Mouse (Mus musculus): ENCODE data around the gene Wiz. TPM values are rescaled to one million over a fixed set of nuclear protein-coding genes. Genes with fewer than 3 reads are reported as not detected.

The Wiz gene
- polyA plus RNA-seq, 1 experiment from 2014 or later: 5.8 TPM

GRCm38 (mm10) chr17:32378786-32379185, 10.5 kb downstream of the Wiz start:
- no peak overlapping the region for H3K4me2 ChIP-seq
- H3K36me3 ChIP-seq: peaks cover 27% of the 10 kb centered on the region
- DNase-seq: no peak
- no peaks in the 10 kb centered on the region for H3K27me3 ChIP-seq
- no peak overlapping the region for H3K9ac ChIP-seq
- no peak overlapping the region for H3K4me3 ChIP-seq (replicated peaks)
- ATAC-seq (ENCODE audit: low read depth): no peak
- peaks cover 20% of the 10 kb centered on the region for H3K4me1 ChIP-seq (replicated peaks)
- no peak overlapping the region for H3K27ac ChIP-seq
- 66% methylated on average over 2 of the region's 2 CpGs for WGBS (ENCODE audit: insufficient replicate concordance)
- H3K9me3 ChIP-seq (replicated peaks): no peaks in the 10 kb centered on the region

GRCm38 (mm10) chr17:32377137-32377536, 12.1 kb downstream of the Wiz start:
- H3K4me1 ChIP-seq (replicated peaks): peaks cover 20% of the 10 kb centered on the region
- DNase-seq (no peak), ATAC-seq (ENCODE audit: low read depth) (peak; percentile 83)
- peak overlapping the region; percentile 39; the same call in 1 of the 2 replicates for H3K9ac ChIP-seq
- H3K4me3 ChIP-seq (replicated peaks): no peak overlapping the region
- H3K27me3 ChIP-seq: no peaks in the 10 kb centered on the region
- WGBS (ENCODE audit: insufficient replicate concordance): 56% methylated on average over 9 of the region's 9 CpGs
- H3K27ac ChIP-seq: peak overlapping the region; percentile 50; the same call in 1 of the 2 replicates
- H3K4me2 ChIP-seq: peak overlapping the region; percentile 33
- H3K9me3 ChIP-seq (replicated peaks): no peaks in the 10 kb centered on the region
- H3K36me3 ChIP-seq: peaks cover 23% of the 10 kb centered on the region

- no peak overlapping the region for H3K4me3 ChIP-seq (replicated peaks)
- WGBS (ENCODE audit: insufficient replicate concordance): 82% methylated on average over 15 of the region's 15 CpGs
- peak overlapping the region; percentile 50; the same call in 1 of the 2 replicates for H3K27ac ChIP-seq
- DNase-seq (no peak), ATAC-seq (ENCODE audit: low read depth) (no peak)
- peaks cover 20% of the 10 kb centered on the region for H3K4me1 ChIP-seq (replicated peaks)
- H3K9me3 ChIP-seq (replicated peaks): no peaks in the 10 kb centered on the region
- peak overlapping the region; percentile 39; the same call in 1 of the 2 replicates for H3K9ac ChIP-seq
- H3K4me2 ChIP-seq: peak overlapping the region; percentile 33; the same call in 1 of the 2 replicates
- peaks cover 23% of the 10 kb centered on the region for H3K36me3 ChIP-seq
- no peaks in the 10 kb centered on the region for H3K27me3 ChIP-seq
These were observed 12.8 kb downstream of the Wiz start for GRCm38 (mm10) chr17:32376475-32376874.

DNA sequence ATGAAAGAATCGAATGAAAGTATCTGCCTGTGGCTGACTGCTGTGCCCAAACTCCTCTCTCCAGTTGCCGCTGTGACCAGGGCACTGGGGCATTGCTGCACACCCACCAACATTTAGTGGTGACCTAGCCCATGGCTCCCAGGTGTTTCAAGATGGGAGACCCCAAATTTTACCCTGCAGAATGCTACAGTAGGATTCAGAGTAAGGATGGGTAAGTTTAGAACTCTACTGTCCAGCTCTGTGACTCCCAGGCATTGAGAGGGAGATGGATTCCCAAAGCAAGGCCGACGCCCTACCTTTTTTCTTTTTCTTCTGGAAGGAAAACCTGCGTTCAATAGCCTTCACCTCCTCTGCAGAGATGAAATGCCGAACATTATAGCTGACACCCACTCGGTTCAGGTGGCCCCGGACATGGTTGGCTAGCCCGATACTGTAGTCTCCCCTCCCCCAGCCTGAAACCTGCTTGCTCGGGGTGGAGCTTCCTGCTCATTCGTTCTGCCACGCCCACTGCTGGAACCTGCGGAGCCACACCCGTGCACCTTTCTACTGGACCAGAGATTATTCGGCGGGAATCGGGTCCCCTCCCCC, 20.2 kb downstream of the Wiz start:
- DNase-seq (no peak), ATAC-seq (ENCODE audit: low read depth) (peak; percentile 59)
- WGBS (ENCODE audit: insufficient replicate concordance): 15% methylated on average over 12 of the region's 17 CpGs
- no peaks in the 10 kb centered on the region for H3K27me3 ChIP-seq
- H3K4me2 ChIP-seq: peak overlapping the region; percentile 73
- peak overlapping the region; percentile 61 for H3K4me3 ChIP-seq (replicated peaks)
- no peaks in the 10 kb centered on the region for H3K9me3 ChIP-seq (replicated peaks)
- 0 out of 2 replicates have a peak, but pooled peaks cover 11% of the 10 kb centered on the region for H3K36me3 ChIP-seq
- peaks cover 48% of the 10 kb centered on the region for H3K4me1 ChIP-seq (replicated peaks)
- peak overlapping the region; percentile 66 for H3K27ac ChIP-seq
- H3K9ac ChIP-seq: peak overlapping the region; percentile 70

GRCm38 (mm10) chr17:32367706-32368105, 21.5 kb downstream of the Wiz start:
- Histone ChIP-seq H3K27me3 (no peaks in the 10 kb centered on the region), H3K36me3 (0 out of 2 replicates have a peak, but pooled peaks cover 11% of the 10 kb centered on the region), H3K27ac (no peak overlapping the region; the same call in 1 of the 2 replicates), H3K4me3 (replicated peaks) (no peak overlapping the region), H3K4me2 (no peak overlapping the region), H3K9me3 (replicated peaks) (no peaks in the 10 kb centered on the region), H3K9ac (no peak overlapping the region), H3K4me1 (replicated peaks) (peaks cover 59% of the 10 kb centered on the region)
- WGBS (ENCODE audit: insufficient replicate concordance): 88% methylated on average over 11 of the region's 11 CpGs
- ATAC-seq (ENCODE audit: low read depth) (no peak), DNase-seq (no peak)

GRCm38 (mm10) chr17:32365296-32365695, 23.9 kb downstream of the Wiz start:
- no peaks in the 10 kb centered on the region for H3K9me3 ChIP-seq (replicated peaks)
- DNase-seq (peak; percentile 37), ATAC-seq (ENCODE audit: low read depth) (peak; percentile 73)
- peak overlapping the region; percentile 76 for H3K27ac ChIP-seq
- H3K4me3 ChIP-seq (replicated peaks): peak overlapping the region; percentile 97
- 0 out of 2 replicates have a peak overlapping the region, but pooled peaks have one; percentile 94 for H3K9ac ChIP-seq
- H3K4me2 ChIP-seq: peak overlapping the region; percentile 90
- peaks cover 32% of the 10 kb centered on the region for H3K36me3 ChIP-seq
- no peaks in the 10 kb centered on the region for H3K27me3 ChIP-seq
- H3K4me1 ChIP-seq (replicated peaks): peaks cover 72% of the 10 kb centered on the region
- 29% methylated on average over 1 of the region's 1 CpGs for WGBS (ENCODE audit: insufficient replicate concordance)

DNA sequence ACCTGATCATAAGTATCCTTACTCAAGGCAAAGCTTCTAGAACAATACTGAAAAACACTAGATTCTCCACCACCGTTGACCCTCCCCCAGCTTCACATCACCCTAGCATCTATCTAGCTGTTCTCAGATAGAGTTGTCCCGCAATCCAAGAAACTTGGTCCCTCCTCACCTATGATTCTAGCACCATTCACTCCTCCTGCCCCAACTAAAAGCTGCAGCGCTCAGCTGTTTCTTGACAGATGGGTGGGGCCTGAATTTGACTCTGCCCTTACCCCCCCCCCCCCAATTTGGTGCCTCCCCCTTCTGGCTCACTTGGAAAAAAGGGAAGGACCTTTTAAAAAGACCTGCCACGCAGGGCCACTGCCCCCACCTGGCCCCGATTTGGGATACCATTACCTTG, 24.4 kb downstream of the Wiz start:
- Histone ChIP-seq H3K27ac (peak overlapping the region; percentile 76), H3K27me3 (no peaks in the 10 kb centered on the region), H3K9me3 (replicated peaks) (no peaks in the 10 kb centered on the region), H3K4me3 (replicated peaks) (peak overlapping the region; percentile 97), H3K36me3 (peaks cover 37% of the 10 kb centered on the region), H3K9ac (peak overlapping the region; percentile 94), H3K4me2 (peak overlapping the region; percentile 90), H3K4me1 (replicated peaks) (peaks cover 72% of the 10 kb centered on the region)
- DNase-seq (no peak), ATAC-seq (ENCODE audit: low read depth) (no peak)
- WGBS (ENCODE audit: insufficient replicate concordance): 32% methylated on average over 5 of the region's 5 CpGs

- Histone ChIP-seq H3K27me3 (no peaks in the 10 kb centered on the region), H3K9ac (peak overlapping the region; percentile 94), H3K9me3 (replicated peaks) (no peaks in the 10 kb centered on the region), H3K27ac (peak overlapping the region; percentile 76), H3K4me3 (replicated peaks) (peak overlapping the region; percentile 97), H3K36me3 (peaks cover 42% of the 10 kb centered on the region), H3K4me1 (replicated peaks) (peaks cover 72% of the 10 kb centered on the region), H3K4me2 (peak overlapping the region; percentile 90)
- under 1% methylated on average over 46 of the region's 47 CpGs for WGBS (ENCODE audit: insufficient replicate concordance)
- ATAC-seq (ENCODE audit: low read depth) (peak; percentile 84), DNase-seq (peak; percentile 82)
These were observed 24.9 kb downstream of the Wiz start for GRCm38 (mm10) chr17:32364331-32364730.

DNA sequence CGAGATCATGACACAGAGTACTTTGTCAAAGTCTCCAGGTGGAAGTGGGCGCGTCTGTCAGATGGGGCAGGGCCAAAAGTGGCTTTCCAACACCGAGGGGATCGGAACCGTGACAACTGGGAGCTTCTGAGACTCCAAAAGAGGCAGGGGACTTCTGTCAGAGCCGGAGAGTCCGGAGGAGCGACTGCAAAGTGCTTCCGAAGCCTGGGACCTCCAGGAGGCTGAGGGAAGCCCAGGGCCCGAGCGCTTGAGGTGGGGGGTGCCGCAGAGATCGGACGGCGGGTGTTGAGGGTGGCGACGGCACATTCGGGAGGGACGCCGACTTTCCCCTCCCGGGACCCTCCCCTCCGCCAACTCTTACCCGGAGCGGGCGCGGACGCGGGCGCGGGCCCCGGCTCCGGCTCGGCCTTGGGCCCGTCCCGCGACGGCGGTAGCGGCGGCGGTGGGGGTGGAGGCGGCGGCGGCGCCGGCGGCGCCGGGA, 25.4 kb downstream of the Wiz start:
- H3K27ac ChIP-seq: peak overlapping the region; percentile 76
- DNase-seq: no peak
- H3K4me1 ChIP-seq (replicated peaks): peaks cover 69% of the 10 kb centered on the region
- H3K9ac ChIP-seq: peak overlapping the region; percentile 94
- WGBS (ENCODE audit: insufficient replicate concordance): under 1% methylated on average over 24 of the region's 50 CpGs
- H3K9me3 ChIP-seq (replicated peaks): no peaks in the 10 kb centered on the region
- H3K4me2 ChIP-seq: peak overlapping the region; percentile 90
- peaks cover 47% of the 10 kb centered on the region for H3K36me3 ChIP-seq
- ATAC-seq (ENCODE audit: low read depth): peak; percentile 37
- H3K27me3 ChIP-seq: no peaks in the 10 kb centered on the region
- H3K4me3 ChIP-seq (replicated peaks): peak overlapping the region; percentile 97

GRCm38 (mm10) chr17:32362686-32363085, 26.6 kb downstream of the Wiz start:
- H3K27ac ChIP-seq: no peak overlapping the region
- DNase-seq: no peak
- H3K4me3 ChIP-seq (replicated peaks): peak overlapping the region; percentile 97
- H3K9me3 ChIP-seq (replicated peaks): no peaks in the 10 kb centered on the region
- no peak for ATAC-seq (ENCODE audit: low read depth)
- peaks cover 55% of the 10 kb centered on the region for H3K36me3 ChIP-seq
- H3K4me1 ChIP-seq (replicated peaks): peaks cover 57% of the 10 kb centered on the region
- WGBS (ENCODE audit: insufficient replicate concordance): 83% methylated on average over 4 of the region's 4 CpGs
- H3K4me2 ChIP-seq: peak overlapping the region; percentile 90
- H3K27me3 ChIP-seq: no peaks in the 10 kb centered on the region
- H3K9ac ChIP-seq: peak overlapping the region; percentile 94

GRCm38 (mm10) chr17:32359928-32360327, 29.3 kb downstream of the Wiz start:
- 88% methylated on average over 18 of the region's 18 CpGs for WGBS (ENCODE audit: insufficient replicate concordance)
- H3K27ac ChIP-seq: no peak overlapping the region
- DNase-seq (no peak), ATAC-seq (ENCODE audit: low read depth) (no peak)
- H3K27me3 ChIP-seq: no peaks in the 10 kb centered on the region
- H3K4me3 ChIP-seq (replicated peaks): no peak overlapping the region
- H3K4me1 ChIP-seq (replicated peaks): peaks cover 29% of the 10 kb centered on the region
- H3K9ac ChIP-seq: no peak overlapping the region
- H3K9me3 ChIP-seq (replicated peaks): no peaks in the 10 kb centered on the region
- H3K4me2 ChIP-seq: no peak overlapping the region
- peaks cover 75% of the 10 kb centered on the region for H3K36me3 ChIP-seq

DNA sequence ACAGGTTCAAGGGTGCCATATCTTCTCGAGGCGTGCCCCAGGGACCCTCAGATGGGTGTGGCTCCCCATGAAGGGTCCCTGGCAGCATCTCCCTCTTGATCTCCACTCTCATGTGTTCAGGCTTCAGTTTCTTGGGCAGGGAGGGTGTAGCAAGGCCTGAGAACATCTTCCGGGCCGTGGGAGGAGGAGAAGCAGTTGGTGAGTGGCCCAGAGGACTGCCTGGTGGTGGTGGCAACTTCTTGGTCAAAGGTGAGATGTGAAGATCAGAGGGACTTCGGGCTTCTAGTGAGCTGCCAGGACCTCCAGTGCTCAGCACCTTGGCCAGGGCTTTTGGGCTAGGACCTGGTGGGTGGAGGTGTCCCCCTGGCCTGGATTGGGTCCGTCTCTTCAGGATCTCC, 30.3 kb downstream of the Wiz start:
- no peak overlapping the region for H3K4me3 ChIP-seq (replicated peaks)
- peaks cover 85% of the 10 kb centered on the region for H3K36me3 ChIP-seq
- no peaks in the 10 kb centered on the region for H3K27me3 ChIP-seq
- DNase-seq (no peak), ATAC-seq (ENCODE audit: low read depth) (no peak)
- H3K27ac ChIP-seq: no peak overlapping the region
- no peaks in the 10 kb centered on the region for H3K9me3 ChIP-seq (replicated peaks)
- H3K4me1 ChIP-seq (replicated peaks): peaks cover 25% of the 10 kb centered on the region
- no peak overlapping the region for H3K9ac ChIP-seq
- 84% methylated on average over 6 of the region's 6 CpGs for WGBS (ENCODE audit: insufficient replicate concordance)
- H3K4me2 ChIP-seq: no peak overlapping the region

Data from liver, embryonic 13.5 days (tissue).